Mouse (Mus musculus) liver, embryonic 14.5 days (tissue): ENCODE measurements around the gene Gins1.

ENCODE experiments used
- CTCF ChIP-seq: IDR thresholded peaks from 2 replicates; pipeline ENCODE4 v1.5.1; 2016; ENCODE audit warnings: antibody characterized with exemption, low read depth, control low read depth
- EP300 ChIP-seq: IDR thresholded peaks from 2 replicates; pipeline ENCODE4 v1.6.1; 2016; ENCODE audit warnings: antibody characterized with exemption, low read depth

- TF ChIP-seq CTCF (no peak), EP300 (no peak)
These were observed 46.0 kb downstream of the Gins1 start for GRCm38 (mm10) chr2:150951201-150951600.
